Mouse (Mus musculus) adrenal gland, postnatal 10 days (tissue): ENCODE results near the gene 4932438H23Rik. TPM values are rescaled to one million over a fixed set of nuclear protein-coding genes. Genes with fewer than 3 reads are reported as not detected.
"Not testable (repeated sequence)": the region's sequence is repeated elsewhere in the genome, so short reads cannot be mapped to it uniquely, and the experiment has no call there.

Experiments used
- DNase-seq: peaks from one replicate; pipeline ENCODE4 v3.0.0; 2021; ENCODE audit warnings: mixed read lengths
- total RNA-seq, 2 experiments: library from RNA; stranded (reverse); gene quantifications; 2 replicates each; pipeline ENCODE4 v1.2.3; 2021

The 4932438H23Rik gene
- total RNA-seq, 2 experiments from 2014 or later = 0.12 to 0.15 TPM

GRCm38 (mm10) chr16:91099444-91100065 is 4.6 kb upstream of the 4932438H23Rik start:
- DNase-seq = no peak

DNA sequence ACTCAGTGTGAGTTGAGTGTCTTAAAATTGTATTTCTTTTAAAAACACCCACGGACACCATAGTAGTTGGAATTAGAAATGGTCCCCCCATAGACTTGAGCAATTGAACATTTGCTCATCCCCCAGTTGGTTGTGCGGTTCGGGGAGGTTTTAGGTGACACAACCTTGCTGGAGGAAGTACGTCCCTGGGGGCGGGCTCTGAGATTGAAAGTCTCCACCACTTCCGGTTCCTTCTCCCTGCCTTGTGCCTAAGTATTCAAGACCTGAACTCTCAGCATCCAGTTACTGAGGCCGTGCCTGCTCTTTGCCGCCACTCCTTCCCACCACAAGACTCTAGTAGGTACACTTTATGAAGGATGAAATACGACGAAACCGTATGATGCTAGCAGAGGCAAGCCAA is 2.9 kb upstream of the 4932438H23Rik start:
- no peak for DNase-seq

GRCm38 (mm10) chr16:91096984-91097506 is 2.1 kb upstream of the 4932438H23Rik start:
- DNase-seq = no peak

DNA sequence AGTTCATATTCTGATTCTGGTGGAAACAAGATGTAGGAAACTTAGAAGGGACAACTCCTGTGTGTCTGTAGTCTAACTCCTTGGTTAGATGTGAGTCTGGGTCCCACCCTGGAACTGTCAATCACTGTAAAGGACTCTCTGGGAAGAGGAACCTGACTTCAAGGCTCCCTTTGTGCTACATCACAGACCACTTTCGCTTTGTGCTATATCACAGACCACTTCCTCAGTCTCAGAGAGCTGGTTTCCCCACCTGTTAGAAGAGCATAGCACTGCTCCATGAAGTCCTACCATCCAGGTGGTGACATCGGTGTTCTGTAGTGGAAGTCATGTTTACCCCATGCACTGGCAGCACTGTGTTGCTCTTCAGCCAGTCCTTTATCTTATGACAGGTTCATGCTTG is 1.1 kb upstream of the 4932438H23Rik start:
- no peak for DNase-seq

DNA sequence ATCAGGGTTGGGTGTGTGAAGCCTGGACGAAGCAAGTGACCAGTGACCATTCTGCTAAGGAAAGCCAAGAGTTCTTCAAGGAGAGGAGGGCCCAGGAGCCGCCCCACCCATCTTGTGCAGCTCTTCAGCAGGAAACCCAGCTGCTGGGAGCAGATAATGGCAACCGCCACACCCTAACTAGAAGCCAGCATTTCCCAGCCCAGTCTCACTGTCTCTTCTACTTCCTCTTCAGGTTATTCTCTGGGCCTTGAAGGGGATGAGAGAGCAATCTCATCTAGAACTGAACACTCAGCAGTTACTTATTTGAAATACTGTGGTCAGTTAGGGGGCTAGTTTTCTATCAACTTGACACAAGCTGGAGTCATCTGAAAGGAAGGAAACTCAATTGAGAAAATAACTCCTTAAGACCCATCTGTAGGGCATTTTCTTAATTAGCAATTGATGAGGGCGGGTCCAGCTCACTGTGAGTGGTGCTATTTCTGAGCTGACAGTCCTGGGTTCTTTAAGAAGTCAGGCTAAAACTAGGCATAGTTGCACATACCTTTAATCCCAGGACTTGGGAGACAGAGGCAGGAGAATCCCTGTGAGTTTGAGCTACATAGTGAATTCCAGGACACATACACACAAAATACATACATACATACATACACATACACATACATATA is 8.1 kb downstream of the 4932438H23Rik start:
- DNase-seq = no peak

DNA sequence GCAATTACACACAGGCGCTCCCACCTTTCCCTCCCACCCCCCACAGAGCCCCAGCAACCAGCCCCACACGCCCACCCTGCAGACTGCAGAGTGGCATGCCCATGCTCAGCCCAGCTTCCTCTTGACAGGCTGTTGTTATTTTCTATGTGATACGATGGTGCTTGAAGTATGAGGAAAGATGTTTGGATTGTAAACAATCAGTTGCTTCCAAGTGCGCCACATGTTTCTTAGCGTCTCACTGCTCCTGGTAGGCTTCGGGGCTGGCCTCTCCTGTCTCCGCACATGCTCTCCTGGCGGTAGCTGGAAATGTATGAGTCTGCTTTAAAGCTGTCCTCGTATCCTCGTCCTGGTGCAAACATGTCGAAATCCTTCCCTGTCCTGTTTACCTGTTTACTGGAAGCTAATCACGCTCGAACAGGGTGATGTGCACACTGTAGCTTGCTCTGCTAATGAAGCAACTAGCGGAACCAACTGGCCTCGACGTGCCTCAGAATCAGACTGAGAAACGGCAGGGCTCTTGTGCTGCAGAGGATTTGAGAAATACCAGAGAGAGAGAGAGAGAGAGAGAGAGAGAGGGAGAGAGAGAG is 9.6 kb downstream of the 4932438H23Rik start:
- no peak for DNase-seq

GRCm38 (mm10) chr16:91084307-91085238 is 10.3 kb downstream of the 4932438H23Rik start:
- peak; percentile 67 for DNase-seq

DNA sequence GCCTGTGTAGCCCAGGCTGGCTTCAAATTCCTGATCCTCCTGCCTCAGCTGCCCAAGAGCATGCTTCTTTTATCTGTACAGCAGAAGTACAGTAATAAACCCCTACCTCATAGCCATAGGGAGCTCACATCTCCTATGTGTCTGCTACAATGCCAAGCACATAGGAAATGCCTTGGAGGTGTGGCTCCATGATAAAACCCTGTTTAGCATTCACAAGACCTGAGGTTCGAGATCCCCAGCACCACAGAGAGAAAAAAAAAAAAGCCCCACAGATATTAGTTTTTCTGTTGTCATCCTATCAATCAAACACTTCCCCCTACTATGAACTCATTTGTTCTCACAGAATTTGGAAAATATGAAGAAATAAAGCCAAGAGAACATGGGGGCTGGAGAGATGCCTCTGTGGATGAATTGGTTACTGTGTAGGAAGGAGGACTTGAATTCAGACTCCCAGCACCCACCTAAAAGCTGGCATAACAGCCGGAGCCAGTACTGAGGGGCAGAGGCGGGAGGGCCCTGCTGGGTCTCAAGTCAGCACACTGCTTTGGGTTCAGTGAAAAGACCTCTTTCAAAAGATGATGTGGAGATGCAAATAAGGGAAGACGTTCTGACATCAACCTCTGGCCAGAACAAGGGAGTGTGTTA is 11.8 kb downstream of the 4932438H23Rik start:
- DNase-seq = no peak

DNA sequence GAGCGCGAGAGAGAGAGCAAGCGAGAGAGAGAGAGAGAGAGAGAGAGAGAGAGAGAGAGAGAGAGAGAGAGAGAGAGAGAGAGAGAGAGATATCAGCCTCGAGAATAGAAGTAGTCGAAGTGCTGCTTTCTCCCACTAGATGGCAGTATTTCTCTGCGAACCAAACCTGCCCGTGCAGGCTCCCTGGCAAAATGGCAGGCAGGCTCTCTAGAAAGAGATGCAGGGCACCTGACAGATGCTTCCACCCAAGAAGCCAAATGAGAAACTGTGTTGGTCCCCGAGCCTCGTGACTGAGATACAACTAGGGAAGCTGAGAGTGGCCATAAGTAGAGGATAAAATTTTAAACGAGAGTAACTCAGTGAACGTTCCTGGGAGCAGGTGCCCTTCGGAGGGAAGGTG is 13.4 kb downstream of the 4932438H23Rik start:
- DNase-seq = peak; percentile 80

GRCm38 (mm10) chr16:91076180-91076579 is 18.7 kb downstream of the 4932438H23Rik start:
- peak; percentile 17 for DNase-seq

DNA sequence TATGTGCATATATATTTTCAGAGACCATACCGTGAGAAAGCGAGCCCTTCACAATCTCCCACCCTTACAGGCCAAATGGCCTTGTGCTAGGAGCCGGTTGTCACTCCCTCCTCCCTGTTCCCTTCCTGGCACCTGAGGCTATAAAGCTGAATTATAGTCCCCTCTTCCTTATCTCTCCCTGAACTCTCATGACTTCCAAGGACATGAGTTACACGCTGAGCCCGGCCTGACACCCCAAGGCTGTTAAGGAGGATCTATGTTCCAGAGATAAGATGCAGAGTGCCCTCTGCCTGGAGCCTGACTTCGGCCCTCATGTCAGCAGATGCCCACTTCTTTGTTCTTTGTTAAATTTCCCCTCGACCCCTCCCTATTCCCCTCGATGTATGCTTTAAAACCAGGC is 19.5 kb downstream of the 4932438H23Rik start:
- not testable (repeated sequence) for DNase-seq

DNA sequence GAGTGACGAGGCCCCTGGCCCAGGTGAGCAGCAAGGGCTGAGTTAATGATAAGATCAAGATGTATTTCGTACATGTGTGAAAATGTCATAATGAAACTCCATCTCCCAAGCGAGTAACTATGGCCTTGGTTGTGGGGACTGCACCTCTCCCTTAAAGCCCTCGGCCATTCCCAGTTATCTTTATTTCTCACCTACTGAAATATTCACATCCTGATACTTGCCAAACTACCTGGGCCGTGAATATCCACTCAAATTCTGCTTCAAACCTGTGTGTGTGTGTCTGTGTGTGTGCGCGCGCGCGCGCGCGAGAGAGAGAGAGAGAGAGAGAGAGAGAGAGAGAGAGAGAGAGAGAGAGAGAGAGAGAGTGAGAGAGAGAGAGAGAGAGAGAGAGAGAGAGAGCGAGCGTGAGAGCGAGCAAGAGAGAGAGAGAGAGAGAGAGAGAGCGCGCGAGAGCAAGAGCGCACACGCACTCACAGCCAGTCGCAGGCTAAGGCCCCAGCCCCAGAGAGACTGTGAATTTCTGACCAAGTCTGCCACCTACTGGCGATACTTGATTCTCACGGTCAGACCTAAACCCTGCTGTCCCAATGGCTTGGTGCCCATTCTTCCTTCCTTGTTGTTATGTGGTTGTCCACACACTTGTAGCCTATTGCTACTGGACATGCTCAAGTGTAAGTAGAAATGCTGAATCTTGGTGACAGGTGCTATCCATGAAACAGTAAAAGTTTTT is 21.6 kb downstream of the 4932438H23Rik start:
- peak; percentile 91 for DNase-seq

- no peak for DNase-seq
Measured at GRCm38 (mm10) chr16:91072256-91072655, 22.7 kb downstream of the 4932438H23Rik start.

DNA sequence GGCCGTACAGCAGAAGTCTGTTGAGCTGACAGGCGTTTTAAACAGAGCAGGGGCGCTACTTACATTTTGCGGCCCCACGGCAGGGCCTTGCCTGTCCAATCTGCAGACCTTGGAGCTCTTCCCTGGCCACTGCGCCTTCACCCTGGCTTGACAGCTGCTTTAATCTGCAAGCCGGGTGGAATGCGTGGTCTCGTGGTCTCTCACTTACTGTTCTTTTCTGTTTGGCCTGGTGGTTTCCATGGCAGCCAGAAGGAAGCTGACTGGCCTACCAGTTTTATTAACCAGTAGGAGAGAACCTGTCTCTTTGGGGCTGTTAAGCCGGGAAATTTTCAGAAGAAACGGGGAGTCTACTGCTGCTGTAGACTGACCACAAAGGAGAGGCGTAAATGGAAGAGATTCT is 26.0 kb downstream of the 4932438H23Rik start:
- DNase-seq = peak; percentile 13

DNA sequence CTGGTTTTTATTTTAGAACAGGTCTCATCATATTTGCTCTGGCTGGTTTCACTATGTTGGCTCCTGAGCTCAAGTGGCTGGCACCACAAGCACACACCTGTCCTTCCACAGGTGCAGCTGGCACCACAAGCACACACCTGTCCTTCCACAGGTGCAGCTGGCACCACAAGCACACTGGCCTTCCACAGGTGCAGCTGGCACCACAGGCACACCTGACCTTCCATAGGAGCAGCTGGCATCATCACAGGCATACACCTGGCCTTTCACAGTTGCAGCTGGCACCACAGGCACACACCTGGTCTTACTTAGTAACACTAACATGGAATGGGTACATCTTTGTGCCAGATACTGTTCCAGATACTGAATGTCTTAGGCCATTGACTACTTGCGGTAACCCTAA is 27.8 kb downstream of the 4932438H23Rik start:
- DNase-seq = no peak

GRCm38 (mm10) chr16:91064583-91065365 is 30.1 kb downstream of the 4932438H23Rik start:
- DNase-seq = no peak

- no peak for DNase-seq
Measured at GRCm38 (mm10) chr16:91063786-91064185, 31.1 kb downstream of the 4932438H23Rik start.

GRCm38 (mm10) chr16:91061531-91062318 is 33.2 kb downstream of the 4932438H23Rik start:
- DNase-seq = no peak

DNA sequence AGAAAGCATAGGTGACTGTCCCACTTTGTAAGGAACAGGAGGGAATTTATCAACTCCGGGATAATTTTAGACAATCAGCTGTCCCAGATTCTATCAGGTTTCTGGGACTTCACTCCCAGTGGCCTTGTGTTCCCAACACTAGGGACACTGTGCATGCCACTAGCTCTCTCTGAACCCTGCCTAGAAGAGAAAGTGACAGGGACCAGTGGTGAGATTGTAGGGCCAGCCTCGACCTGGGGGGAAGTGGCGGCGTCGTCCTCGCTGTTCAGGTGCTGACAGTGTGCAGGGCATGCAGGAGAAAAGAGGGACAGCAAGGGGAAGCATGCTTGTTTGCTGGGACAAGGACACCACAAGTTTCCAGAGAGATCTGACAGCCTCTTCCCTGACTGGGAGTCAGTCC is 37.2 kb downstream of the 4932438H23Rik start:
- no peak for DNase-seq
